Mouse (Mus musculus) retina, adult 2 months (tissue): Measurements from ENCODE around the gene Slain1.

Experiments
- DNase-seq: peaks from one replicate; pipeline ENCODE4 v3.0.0-alpha.2; 2012; ENCODE audit warnings: low read depth, low spot score

Gene Slain1

DNA sequence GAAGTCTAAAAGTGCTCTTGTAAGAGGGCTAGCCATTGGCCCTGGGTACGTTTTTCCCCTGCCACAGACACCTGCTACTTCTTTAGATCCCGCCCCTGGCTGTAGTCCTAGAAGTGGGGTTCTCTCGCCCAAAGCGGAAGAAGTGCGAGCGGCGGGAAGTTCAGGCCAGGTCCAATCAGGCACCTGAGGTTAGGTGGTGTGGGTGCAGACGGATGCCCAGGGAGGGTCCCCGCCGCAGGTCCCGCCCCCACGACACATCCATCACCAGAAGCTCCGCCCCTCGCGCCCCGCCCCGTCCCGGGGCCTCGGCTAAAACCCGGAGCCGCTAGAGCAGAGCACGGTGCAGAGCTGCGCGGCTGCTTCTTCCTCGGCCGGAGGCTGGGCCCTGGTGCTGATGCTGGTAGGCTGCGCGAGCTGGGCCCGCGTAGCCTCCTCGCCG is at the start of gene Slain1:
Gene Slain1 (plus strand): TSS at position 333 of the 439 bp plus-strand sequence.
- peak; percentile 77 for DNase-seq

DNA sequence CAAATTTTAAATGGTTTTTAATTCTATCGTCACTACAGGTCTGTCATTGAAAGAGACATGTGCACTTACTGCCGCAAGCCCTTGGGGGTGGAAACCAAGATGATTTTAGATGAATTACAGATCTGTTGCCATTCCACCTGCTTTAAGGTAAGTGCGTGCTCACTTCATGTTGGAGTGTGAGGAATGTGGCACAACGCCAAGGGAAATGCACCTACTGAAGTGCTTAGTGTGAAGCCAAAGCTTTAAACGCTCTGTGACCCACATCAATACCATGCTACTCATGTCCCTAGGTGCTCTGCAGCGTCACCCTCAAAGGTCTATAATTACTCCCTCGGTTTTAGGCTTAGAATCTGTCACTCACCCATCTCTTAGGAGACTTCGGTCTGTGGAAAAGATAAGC is 42.0 kb upstream of the Slain1 start:
- no peak for DNase-seq

DNA sequence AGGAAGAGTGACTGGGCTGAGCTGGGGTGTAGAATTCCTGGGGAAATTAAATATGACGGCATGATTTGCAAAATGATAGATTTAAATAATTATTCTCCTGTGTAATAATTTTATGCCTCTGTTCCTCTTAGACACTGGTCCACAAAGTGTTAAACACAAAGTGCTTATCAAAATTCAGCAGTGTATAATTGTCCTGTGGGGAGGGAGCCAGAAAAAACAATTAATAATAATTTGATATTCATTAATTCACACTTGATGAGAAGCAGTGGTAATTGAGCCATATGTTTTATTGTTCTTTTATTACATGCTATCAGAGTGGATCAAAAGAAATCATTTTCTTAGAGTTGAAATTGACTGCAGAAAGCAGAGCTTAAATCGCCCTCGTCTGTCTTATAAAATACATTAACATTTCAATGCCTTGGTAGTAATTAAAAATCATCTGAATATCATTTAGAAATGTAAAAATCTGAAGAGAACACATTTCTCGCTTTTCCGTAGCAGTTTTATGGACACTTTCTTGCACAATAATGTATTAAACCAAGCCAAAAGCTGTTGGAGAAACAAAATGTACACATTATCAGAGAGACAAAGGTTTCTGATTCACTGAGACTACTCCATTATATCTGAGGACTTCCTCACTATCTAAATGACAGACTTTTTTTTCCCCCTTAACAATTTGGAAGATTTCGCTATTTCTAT is 36.3 kb upstream of the Slain1 start:
- no peak for DNase-seq

DNA sequence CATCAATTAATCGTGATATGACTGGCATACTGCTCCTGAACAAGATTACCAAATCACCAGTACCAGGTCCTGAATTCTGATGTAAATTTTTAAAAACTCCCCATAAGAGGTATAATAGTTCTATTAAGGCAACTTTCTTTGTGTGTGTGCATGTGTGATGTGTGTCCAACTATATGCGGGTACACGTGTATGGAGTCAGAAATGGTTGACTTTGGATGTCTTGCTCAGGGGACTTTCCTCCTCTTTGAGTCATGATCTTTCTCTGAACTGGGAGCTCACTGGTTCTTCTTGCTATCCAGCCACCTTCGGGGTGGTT is 35.8 kb upstream of the Slain1 start:
- no peak for DNase-seq

DNA sequence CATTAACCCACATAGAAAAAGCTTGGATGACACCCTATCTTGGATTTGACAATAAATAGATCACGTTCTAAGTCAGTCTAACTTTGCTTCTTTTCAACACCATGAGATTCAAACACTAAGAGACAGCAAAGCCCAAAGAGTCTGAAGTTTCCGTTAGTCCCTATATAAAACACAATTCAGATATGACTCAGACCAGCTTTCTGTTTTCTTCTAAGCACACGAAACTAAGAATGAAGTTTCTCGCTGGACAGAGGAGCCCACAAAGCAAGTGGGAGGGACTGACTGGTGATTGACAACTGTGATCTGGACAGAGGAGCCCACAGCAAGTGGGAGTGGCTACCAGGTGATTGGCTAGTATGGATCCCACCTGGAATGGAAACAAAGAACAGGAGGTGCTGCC is 30.3 kb upstream of the Slain1 start:
- no peak for DNase-seq

DNA sequence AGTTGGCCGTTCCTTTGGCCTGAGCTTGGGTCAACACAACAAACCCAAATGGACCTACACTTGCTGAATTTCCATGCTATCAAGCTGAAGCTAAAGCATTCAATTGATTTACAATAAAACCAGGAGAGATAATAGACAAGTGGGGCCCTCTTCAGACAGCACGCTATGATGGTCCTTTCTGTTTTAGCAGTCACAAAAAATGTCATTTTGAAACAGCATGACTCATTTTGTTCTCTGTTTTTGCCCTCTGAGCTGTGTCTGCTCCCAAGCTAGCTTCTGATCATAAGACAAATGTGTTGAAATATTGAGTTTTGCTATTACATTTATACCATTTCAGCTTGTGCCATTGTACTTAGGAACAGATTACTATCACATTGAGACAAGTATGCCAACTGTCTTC is 28.8 kb upstream of the Slain1 start:
- DNase-seq = no peak

DNA sequence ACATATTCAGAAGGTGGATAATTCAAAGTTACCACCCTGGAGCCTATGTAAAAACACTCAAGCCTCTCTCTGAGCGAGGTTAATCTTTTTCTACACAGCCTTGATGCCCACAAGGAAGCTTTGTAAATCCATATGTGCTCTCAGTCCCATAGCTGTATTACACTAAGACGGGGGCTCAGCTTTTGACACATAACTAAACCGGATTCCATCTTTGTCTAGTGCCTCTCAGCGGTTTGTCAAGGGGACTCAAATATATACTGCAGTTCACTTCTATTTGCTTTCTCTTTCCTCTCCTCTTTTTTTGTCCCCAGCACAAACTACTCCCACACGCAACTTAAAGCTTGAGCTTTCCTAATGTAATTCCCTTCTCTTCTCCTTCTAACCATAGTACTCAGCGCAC is 23.9 kb upstream of the Slain1 start:
- DNase-seq = no peak

DNA sequence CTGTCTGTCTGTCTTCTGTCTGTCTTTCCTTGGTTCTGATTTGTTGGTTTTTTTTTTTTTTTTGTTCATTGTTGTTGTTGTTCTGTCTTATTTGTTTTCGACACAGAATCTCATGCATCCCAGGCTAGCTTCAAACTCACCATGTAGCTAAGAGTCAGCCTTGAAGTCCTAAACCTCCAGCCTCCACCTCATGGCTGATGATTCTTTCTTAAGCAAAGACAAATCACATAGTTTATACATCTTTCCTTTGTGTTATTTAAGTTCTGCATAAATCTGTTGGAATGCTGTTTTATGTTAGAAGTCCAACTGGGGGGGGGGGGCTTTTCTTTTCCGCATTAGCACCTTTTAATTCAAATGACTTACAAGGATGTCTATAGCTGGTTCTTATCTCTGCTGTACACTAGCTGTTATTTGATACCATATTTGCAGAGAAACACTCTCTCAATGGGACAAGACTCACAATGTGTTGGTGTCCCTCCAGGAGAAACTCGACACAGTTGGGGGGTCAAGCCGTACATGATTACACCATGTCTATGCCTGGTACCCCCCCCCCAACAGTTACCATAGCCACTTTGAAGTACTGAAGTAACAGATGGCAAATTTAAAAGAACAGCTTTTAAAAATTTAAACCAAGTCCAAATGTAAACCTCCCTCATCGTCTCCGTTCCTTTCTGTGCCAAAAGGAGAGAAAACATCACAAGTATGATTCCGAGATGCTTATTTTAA is 20.2 kb upstream of the Slain1 start:
- no peak for DNase-seq

DNA sequence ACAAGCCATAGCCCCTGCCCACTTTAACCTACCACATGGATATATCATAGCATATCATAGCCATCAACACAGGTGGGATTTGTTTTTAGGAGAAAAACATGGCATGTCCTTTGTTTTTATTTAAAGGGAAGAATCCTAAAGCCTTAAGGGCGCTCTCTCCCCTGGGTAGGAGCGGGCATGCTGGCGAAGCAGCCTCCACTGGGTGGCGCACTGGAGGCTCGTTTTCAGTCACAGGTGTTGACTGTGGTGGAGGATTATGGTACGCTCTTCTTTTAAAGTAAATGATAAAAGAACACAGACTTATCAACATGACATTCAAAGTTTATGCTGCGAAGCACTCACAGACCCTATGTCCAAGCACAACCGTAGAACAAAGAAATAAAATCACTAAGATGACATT is 19.5 kb upstream of the Slain1 start:
- no peak for DNase-seq

DNA sequence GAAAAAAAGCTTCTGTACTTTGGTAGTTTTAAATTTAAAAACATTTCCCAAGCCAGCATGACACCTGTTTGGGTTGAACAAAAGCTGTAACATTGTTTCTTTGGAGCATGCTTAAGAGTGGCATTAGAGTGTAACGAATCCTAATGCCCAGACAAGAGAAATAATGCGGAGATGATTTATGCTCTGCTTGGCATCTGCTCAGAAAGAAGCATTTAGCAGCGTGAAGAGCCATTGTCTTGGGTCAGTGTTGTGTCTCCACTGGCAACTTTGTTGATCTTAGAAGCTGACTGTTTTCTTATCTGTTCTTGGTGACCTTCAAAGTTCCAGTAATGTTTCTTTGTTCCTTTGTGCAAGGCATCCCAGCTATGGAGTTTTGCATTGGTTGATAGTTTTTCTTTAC is 6.1 kb upstream of the Slain1 start:
- DNase-seq = no peak

DNA sequence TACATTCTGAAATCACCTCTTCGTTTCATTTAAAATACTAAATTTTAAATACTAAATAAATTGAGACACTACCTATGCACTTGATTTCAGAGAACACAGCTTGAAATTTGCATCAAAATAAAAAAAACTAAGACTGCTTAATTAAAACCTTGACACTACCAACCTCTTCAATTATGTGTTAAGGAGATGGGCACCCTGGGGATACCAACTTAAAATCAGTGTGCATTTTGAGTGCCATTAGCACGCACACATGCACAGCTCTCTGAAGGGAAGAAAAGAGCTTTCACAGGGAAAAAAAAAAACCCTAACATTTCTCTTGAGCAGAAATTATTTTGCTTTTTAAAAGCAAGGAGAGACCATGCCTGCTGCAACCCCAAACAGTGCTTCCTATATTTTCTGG is 2.0 kb upstream of the Slain1 start:
- DNase-seq = no peak

DNA sequence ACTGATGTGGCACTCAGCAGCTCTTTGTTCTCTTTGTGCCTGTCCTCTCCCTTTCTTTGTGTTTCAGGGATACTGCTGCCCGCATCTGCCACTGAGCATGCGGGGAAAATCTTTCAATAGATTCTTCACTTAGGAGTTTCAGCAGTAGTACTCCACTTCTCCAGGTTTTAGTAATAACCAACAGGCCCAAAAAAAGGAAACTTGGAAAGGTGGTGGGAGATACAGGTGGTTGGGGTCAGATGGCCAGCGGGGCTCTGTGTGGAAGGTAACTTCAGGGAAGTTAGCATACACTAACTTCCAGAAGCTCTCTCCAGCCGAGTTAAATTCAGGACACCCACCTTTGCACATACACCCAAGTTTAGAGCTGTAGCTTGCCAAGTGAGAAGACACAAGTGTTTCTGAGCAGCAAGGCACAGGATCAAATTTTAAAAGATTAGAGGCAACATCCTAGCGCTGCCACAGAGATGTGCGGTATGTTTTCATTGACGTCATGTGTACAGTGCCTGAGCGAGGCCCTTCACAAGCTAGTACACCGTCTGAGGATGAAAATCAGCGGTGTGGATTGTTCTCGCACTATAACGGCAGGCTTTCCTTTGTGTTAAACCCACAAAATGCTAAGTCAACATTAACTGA is 1.3 kb upstream of the Slain1 start:
- DNase-seq = no peak

DNA sequence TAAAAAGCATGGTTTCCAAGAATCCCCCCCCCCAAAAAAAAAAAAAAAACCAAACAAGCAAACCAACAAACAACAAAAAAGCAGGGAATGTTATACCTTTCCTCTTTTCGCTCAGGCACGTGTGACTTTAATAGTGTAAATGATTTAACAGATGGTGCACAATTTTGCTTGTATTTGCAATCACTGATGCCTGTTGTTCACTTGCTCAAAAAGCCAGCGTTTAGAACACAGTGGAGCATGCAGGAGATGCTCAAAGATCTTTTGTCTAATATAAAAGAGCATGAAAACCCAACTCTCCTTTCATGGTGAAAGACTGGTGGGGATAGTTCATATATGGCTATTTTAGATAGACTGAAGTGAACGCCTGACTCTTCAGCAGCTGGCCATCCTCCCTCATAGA is 726 bp upstream of the Slain1 start:
- no peak for DNase-seq

DNA sequence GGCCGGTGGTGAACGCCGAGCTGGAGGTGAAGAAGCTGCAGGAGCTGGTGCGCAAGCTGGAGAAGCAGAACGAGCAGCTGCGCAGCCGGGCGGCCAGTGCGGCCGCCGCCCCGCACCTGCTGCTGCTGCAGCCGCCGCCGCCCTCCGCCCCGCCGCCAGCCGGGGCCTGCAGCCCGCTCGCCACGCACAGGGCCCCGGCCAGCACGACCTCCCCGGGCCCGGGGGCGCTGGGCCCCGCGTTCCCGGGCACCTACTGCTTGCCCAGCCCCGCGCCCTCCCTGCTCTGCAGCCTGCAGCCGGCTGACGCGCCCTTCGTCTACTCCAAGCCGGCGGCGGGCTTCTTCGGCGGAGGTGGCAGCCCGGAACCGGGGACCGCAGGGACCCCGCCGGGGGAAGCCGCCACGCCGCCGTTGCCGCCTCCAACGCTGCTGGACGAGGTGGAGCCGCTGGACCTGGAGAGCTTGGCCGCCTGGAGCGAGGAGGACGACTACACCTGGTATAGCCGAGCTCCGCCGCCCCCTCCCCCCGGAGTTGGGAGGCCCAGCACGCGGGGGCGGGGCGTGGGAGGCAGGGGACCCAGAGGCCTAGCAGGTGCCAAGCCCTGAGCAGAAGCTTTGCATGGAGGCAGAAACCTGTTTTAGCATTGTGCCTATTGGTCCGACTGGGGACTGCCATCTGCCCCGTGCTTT is 529 bp downstream of the Slain1 start:
- peak; percentile 50 for DNase-seq

DNA sequence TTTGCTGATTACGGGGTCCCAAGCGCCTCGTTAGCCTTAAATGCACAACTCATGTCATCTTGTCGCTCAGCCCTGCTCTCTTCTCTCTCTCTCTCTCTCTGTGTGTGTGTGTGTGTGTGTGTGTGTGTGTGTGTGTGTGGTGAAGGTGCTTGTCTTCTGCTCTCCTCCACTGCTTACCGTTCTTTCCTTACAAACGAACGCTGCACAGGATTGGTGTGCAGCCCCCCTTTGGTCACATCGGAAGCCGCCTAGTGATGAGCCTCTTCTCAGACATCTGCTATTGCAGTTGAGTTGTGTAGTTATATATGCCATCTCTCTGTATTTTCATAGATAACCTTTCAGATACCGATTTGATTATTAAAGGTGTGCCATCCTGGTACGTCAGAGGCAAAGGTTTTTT is 1.1 kb downstream of the Slain1 start:
- DNase-seq = no peak

DNA sequence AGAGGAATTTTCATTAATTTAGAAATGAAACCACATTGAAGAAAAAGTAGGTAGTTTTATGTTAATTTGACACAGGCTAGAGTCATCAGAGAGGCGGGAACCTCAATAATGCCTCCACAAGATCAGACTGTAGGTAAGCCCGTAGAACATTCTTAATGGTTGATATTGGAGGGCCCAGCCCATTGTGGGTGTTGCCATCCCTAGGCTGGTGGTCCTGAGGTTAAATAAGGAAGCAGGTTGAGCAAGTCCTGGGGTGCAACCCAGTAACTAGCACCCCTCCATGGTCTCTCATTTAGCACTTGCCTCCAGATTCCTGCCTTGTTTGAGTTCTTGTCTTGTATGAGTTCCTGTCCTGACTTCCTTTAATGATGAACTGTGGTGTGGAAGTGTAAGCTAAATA is 1.5 kb downstream of the Slain1 start:
- DNase-seq = no peak

DNA sequence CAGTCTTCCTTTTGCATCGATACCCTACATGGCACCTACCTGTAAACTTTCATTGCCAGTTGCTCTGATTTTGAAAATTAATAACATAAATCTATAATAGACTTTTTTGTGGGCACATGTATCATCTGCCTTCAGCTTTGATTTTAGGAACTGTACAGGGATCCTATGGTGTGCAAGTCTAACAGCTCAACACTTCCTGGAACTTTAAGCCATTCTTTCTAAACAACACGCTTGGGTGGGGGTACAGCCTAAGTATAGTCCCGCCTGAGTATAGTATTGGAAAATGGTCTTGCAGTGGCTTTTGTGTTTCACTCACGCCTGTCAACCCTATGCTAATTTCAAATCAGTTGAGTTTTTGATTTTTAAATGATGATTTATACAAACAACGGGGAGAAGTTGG is 2.5 kb downstream of the Slain1 start:
- no peak for DNase-seq

DNA sequence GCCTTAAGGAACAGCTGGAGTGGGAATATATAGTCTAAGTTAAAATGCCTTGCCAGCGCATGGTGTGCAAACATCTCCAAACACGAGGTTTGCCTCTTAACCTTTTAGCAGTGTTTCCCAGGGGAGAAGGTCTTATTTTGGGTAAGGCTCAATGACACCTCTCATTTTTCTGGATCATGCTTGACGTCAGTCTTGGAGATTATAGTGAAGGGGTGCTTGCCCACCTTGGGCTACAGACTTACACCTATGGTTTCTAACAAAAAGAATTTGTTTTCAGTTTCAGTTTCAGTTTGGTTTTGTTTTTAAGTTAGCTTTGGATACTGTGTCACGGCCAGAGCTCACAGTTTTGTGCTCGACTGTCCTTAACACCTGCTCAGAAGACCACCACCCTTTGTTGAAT is 3.8 kb downstream of the Slain1 start:
- no peak for DNase-seq

DNA sequence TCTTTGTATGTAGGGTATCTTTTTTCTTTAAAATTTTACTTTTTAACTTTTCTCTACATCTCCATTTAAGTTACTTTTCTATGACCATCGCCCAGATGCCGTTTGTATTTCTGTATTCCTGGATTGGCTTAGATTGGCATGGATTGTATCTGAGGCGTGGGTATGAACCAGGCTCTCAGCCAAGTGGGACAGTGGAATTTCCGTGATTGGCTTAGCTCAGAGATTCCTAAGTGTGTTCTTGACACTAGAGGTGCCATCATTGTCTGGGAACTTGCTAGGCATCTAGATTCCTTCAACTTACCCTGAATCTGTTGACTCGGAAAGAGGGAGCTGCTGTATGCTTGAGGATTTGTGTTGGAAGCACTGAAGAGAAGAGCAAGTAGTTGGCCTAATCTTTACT is 5.4 kb downstream of the Slain1 start:
- DNase-seq = no peak

DNA sequence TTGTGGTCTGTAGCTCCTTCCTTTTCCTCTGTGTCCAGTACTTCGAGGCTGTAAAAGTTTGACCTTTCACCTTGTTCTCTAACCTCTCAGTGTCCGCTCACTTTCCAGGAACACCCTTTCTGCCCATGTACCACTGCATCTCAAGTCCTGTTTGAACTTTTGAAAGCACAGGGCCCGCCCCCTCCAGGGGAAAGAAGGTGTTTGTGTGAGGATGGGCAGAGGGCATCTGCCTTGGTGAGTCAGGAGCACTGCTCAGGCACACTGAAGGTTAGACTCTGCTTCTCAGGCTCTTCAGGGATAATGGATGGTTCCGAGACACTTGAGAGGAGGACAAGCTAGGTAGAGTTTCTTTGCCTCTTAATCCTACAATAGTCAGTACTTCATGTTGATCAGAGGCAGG is 7.8 kb downstream of the Slain1 start:
- no peak for DNase-seq

DNA sequence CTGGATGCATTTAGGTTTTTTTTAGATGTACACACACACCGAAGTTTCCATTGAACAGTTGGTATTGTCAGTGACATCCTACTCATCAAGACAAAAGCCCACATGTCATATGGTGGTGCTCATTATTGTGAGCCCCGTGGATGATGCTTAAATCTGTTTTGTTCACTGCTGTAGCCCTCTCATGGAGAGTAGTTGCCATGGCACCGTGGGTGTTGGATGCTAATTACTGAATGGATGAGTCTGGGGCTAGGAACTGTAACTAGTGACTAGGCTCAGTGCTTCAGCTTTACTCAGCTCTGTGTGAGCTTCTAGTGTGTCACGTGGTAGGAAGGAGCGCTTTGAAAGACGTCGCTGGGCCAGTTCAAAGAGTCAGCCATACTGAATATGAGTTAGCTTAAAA is 13.0 kb downstream of the Slain1 start:
- no peak for DNase-seq

DNA sequence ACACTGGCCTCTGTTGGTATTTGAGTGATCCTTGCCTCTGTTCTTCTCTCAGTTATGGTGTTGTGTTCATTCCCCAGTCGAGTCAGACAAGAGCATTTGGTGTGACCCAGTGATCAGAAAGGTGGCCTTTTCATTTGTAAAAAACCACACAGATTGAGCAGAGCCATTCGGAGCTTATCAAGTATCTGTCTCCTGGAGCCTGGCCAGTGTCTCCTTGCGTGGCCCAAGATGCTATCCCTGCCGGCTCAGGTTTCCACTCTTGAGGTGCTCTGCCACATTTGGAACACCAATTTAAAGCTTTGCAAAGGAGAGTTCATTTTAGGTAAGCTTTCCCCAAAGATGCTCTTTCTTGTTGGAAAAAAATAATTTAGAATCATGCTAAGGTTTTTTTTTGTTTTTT is 14.4 kb downstream of the Slain1 start:
- no peak for DNase-seq
